Mouse (Mus musculus): ENCODE results near the gene Hesx1. TPM values are rescaled to one million over a fixed set of nuclear protein-coding genes. Genes with fewer than 3 reads are reported as not detected.
A peak's percentile ranks its signal among the peaks of the same experiment; 100 is the strongest.

Hesx1 gene
- polyA plus RNA-seq, 1 experiment from 2014 or later, result 0.52 TPM

DNA sequence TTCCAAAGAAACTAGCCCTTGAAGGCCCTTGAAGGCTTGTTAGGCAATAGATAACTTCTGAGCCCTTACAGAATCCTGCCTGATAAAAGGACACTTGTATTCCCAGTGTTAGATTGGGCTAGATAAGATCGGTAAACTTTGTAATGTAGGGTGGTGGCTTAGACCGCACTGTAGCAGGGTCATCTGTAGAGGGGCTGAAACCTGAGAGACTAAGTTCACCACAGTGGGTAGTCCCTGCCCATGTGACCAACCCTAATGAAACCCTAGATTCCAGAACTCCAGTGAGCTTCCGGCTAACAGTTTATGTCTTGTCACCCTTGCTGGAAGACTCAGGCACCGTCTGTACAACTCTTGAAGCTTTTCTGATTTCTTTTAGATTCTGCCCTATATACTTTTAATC lies 19.4 kb downstream of the Hesx1 start:
- 41% methylated on average over 4 of the region's 4 CpGs for WGBS
- no peak for ATAC-seq (ENCODE audit: insufficient number of reproducible peaks, low FRiP score)
- no peaks in the 10 kb centered on the region for H3K36me3 ChIP-seq

DNA sequence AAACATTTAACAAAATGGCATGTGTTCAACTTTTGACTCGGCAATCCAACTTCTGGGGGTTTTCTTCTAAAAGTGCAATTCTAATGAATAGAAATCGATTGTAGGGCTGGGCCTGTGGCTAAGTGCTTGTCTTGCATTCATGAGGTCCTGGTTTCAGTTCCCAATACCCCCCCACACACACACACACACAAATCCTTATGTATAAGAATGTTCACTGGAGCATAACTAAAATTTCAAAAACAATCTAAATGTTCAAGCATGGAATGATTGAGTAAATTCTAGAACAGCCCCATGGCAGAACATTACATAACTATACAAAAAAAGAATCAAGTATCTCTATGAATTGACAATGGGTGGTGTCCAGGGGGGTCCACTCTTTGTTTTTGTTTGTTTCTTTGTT lies 23.7 kb downstream of the Hesx1 start:
- WGBS, result 90% methylated on average over 2 of the region's 2 CpGs

More for the DNA sequence above, 19.4 kb downstream of the Hesx1 start:
- H3K4me3 ChIP-seq, result no peak overlapping the region
- no peaks in the 10 kb centered on the region for H3K4me1 ChIP-seq (replicated peaks)
- H3K27ac ChIP-seq (ENCODE audit: poor library complexity, severe bottlenecking), result no peak overlapping the region
- H3K9me3 ChIP-seq (replicated peaks), result no peaks in the 10 kb centered on the region
- no peaks in the 10 kb centered on the region for H3K27me3 ChIP-seq (replicated peaks)
- no peak overlapping the region for H3K9ac ChIP-seq
- H3K4me2 ChIP-seq, result no peak overlapping the region

DNA sequence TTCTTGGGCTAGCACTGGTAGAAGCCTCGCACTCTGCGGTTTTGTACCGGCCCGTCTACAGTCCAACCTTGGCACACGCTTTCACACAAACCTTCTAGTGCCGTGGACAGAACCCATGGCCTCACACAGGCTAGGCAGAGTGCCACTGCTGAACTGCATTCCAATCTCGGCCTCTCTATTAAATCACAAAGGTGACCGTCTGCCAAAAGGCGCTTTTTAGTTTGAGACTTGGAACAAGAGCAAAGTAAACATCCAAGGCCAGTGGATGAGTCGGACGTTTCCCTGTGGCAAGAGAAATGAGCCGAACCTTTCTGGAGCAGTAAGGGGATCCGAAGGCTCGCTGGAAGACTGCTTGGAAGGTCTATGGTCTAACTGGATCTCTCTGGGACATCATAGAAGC lies 25.6 kb downstream of the Hesx1 start:
- Histone ChIP-seq H3K36me3 (no peaks in the 10 kb centered on the region), H3K4me2 (no peak overlapping the region), H3K4me1 (replicated peaks) (no peaks in the 10 kb centered on the region), H3K27ac (ENCODE audit: poor library complexity, severe bottlenecking) (no peak overlapping the region), H3K4me3 (no peak overlapping the region), H3K9ac (no peak overlapping the region), H3K9me3 (replicated peaks) (0 out of 2 replicates have a peak, but pooled peaks cover 3% of the 10 kb centered on the region), H3K27me3 (replicated peaks) (no peaks in the 10 kb centered on the region)
- ATAC-seq (ENCODE audit: insufficient number of reproducible peaks, low FRiP score), result no peak
- WGBS, result 88% methylated on average over 14 of the region's 14 CpGs

More for the DNA sequence above, 23.7 kb downstream of the Hesx1 start:
- Histone ChIP-seq H3K36me3 (no peaks in the 10 kb centered on the region), H3K27ac (ENCODE audit: poor library complexity, severe bottlenecking) (no peak overlapping the region), H3K4me3 (no peak overlapping the region), H3K9ac (no peak overlapping the region), H3K9me3 (replicated peaks) (0 out of 2 replicates have a peak, but pooled peaks cover 3% of the 10 kb centered on the region), H3K27me3 (replicated peaks) (no peaks in the 10 kb centered on the region), H3K4me2 (no peak overlapping the region), H3K4me1 (replicated peaks) (no peaks in the 10 kb centered on the region)
- no peak for ATAC-seq (ENCODE audit: insufficient number of reproducible peaks, low FRiP score)

DNA sequence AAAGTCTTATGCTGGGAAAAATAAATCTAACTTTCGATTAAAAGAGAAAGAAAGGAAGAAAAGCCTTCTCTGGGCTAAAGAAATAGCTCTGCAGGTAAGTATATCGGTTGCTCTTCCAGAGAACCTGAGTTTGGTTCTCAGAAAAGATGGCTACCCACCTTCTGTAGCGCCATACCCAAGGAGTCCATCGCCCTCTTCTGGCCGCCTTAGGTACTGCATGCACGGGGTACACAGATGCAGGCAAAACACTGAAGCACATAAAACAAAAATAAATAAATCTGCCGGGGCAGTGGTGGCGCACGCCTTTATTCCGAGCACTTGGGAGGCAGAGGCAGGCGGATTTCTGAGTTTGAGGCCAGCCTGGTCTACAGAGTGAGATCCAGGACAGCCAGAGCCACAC lies 28.7 kb downstream of the Hesx1 start:
- no peak overlapping the region for H3K9ac ChIP-seq
- H3K4me2 ChIP-seq, result no peak overlapping the region
- H3K4me1 ChIP-seq (replicated peaks), result no peaks in the 10 kb centered on the region
- H3K4me3 ChIP-seq, result no peak overlapping the region
- no peaks in the 10 kb centered on the region for H3K27me3 ChIP-seq (replicated peaks)
- 0 out of 2 replicates have a peak, but pooled peaks cover 3% of the 10 kb centered on the region for H3K9me3 ChIP-seq (replicated peaks)
- H3K27ac ChIP-seq (ENCODE audit: poor library complexity, severe bottlenecking), result no peak overlapping the region
- no peaks in the 10 kb centered on the region for H3K36me3 ChIP-seq
- ATAC-seq (ENCODE audit: insufficient number of reproducible peaks, low FRiP score), result no peak
- WGBS, result 37% methylated on average over 11 of the region's 11 CpGs

DNA sequence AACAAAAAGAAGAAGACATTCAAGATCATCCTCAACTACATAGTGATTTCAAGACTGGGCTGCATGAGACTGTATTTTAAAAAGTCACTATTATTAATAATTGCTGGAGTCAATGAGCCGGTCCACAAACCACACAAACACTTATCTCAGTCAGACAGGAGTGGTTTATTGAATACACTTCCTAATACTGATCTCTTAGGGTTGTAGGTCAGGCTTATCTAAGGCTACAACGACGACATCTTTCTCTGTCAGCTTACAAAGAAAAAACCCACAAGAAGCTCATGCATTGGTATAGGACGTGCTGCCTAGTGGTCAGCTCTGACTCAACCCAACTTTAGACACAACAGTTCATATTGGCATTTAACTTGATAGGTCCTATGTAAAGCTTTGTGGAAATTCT lies 30.4 kb downstream of the Hesx1 start:
- Histone ChIP-seq H3K27ac (ENCODE audit: poor library complexity, severe bottlenecking) (no peak overlapping the region), H3K9ac (no peak overlapping the region), H3K27me3 (replicated peaks) (no peaks in the 10 kb centered on the region), H3K9me3 (replicated peaks) (0 out of 2 replicates have a peak, but pooled peaks cover 1% of the 10 kb centered on the region), H3K4me2 (no peak overlapping the region), H3K4me1 (replicated peaks) (no peaks in the 10 kb centered on the region), H3K36me3 (no peaks in the 10 kb centered on the region), H3K4me3 (no peak overlapping the region)
- no peak for ATAC-seq (ENCODE audit: insufficient number of reproducible peaks, low FRiP score)
- 54% methylated on average over 4 of the region's 4 CpGs for WGBS

DNA sequence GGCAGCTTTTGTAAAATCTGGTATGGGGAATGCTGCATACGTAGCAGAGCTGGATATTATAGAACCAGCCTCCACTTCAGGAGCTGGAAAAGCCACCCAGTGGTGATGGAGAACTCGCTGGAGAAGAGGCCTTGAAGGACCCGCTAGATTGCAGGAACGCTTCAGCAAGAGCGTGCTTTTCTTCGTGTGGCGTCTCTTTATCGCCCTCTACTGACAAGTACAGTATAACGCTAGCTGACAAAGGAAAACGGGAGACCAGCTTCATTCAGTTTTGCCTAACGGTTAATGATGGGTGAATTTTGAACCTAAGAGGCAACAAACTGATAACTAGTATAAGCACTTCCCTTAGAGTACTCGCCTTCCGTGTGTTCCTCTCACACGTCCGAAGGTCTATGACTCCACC lies 35.6 kb downstream of the Hesx1 start:
- Histone ChIP-seq H3K27me3 (replicated peaks) (no peaks in the 10 kb centered on the region), H3K4me1 (replicated peaks) (no peaks in the 10 kb centered on the region), H3K4me3 (peak overlapping the region; percentile 9; the same call in 1 of the 2 replicates), H3K9ac (no peak overlapping the region), H3K27ac (ENCODE audit: poor library complexity, severe bottlenecking) (no peak overlapping the region), H3K36me3 (no peaks in the 10 kb centered on the region), H3K9me3 (replicated peaks) (no peaks in the 10 kb centered on the region), H3K4me2 (peak overlapping the region; percentile 53)
- no peak for ATAC-seq (ENCODE audit: insufficient number of reproducible peaks, low FRiP score)
- 2% methylated on average over 15 of the region's 15 CpGs for WGBS

DNA sequence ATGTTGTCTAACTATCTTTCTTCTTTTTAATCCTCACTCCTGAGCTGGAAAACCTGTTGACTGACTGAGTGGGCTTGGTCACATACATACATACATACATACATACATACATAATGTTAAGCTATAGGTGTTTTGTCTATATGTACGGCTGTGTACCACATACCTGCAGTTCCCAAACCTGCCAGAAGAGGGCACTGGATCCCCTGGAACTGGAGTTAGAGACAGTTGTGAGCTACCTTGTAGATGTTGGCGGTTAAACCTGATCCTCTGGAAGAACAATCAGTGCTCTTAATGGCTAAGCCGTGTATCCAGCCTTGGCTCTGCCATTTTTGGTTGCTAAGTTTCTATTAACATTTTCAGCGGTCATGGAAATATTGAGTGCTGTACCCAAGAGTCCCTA lies 36.9 kb downstream of the Hesx1 start:
- H3K4me2 ChIP-seq, result no peak overlapping the region
- H3K27ac ChIP-seq (ENCODE audit: poor library complexity, severe bottlenecking), result no peak overlapping the region
- no peak for ATAC-seq (ENCODE audit: insufficient number of reproducible peaks, low FRiP score)
- H3K36me3 ChIP-seq, result no peaks in the 10 kb centered on the region
- no peaks in the 10 kb centered on the region for H3K4me1 ChIP-seq (replicated peaks)
- H3K9me3 ChIP-seq (replicated peaks), result no peaks in the 10 kb centered on the region
- H3K27me3 ChIP-seq (replicated peaks), result no peaks in the 10 kb centered on the region
- 18% methylated on average over 4 of the region's 4 CpGs for WGBS
- H3K4me3 ChIP-seq, result no peak overlapping the region
- no peak overlapping the region for H3K9ac ChIP-seq

DNA sequence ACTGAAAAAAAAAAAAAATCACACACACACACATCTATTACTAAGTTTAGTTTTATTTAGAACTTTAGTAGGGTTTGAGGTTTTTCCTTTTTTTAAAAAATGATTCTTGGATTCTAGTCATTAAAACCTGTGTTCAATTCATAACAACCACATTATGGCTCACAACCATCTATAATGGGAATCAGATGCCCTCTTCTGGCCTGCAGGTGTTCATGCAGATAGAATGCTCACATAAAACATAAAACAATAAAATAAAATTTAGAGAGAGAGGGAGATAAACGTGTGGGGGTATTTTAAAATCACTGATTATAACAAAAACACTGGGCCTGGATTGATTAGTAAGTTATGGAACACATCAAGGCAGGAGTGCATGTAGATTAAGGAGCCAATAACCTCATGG lies 43.3 kb downstream of the Hesx1 start:
- Histone ChIP-seq H3K4me1 (replicated peaks) (peaks cover 14% of the 10 kb centered on the region), H3K27me3 (replicated peaks) (no peaks in the 10 kb centered on the region), H3K9ac (no peak overlapping the region), H3K4me2 (no peak overlapping the region), H3K27ac (ENCODE audit: poor library complexity, severe bottlenecking) (no peak overlapping the region), H3K9me3 (replicated peaks) (no peaks in the 10 kb centered on the region), H3K4me3 (no peak overlapping the region), H3K36me3 (no peaks in the 10 kb centered on the region)
- 62% methylated on average over 1 of the region's 1 CpGs for WGBS
- ATAC-seq (ENCODE audit: insufficient number of reproducible peaks, low FRiP score), result no peak

DNA sequence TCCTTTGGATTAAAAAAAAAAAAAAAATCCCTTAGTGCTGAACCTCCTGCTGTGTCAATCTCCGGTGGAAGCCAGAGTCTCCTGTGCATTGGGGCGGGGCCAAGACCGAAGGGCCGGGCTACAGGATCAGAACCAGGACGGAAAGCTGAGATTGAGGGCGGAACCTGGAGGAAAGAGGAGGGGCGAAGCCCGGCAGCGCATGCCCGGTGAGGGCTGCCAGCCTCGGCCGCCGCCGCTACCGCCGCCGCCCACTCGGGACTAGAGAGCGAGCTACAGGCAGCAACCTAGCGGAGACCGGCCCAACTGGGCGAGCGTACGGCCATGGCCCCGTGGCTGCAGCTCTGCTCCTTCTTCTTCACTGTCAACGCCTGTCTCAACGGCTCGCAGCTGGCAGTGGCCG lies 44.6 kb downstream of the Hesx1 start, which contains the start of gene Il17rd:
Gene Il17rd, plus strand, starts transcription at position 159 of the 400 bp plus-strand sequence.
- Histone ChIP-seq H3K4me1 (replicated peaks) (peaks cover 20% of the 10 kb centered on the region), H3K36me3 (no peaks in the 10 kb centered on the region), H3K4me3 (peak within 1 kb of the TSS; percentile 92), H3K4me2 (peak within 1 kb of the TSS; percentile 97), H3K27me3 (replicated peaks) (no peaks in the 10 kb centered on the region), H3K27ac (ENCODE audit: poor library complexity, severe bottlenecking) (no peak within 1 kb of the TSS), H3K9ac (peak within 1 kb of the TSS; percentile 86), H3K9me3 (replicated peaks) (no peaks in the 10 kb centered on the region)
- peak; percentile 84 for ATAC-seq (ENCODE audit: insufficient number of reproducible peaks, low FRiP score)
- 0% methylated on average over 29 of the region's 29 CpGs for WGBS

DNA sequence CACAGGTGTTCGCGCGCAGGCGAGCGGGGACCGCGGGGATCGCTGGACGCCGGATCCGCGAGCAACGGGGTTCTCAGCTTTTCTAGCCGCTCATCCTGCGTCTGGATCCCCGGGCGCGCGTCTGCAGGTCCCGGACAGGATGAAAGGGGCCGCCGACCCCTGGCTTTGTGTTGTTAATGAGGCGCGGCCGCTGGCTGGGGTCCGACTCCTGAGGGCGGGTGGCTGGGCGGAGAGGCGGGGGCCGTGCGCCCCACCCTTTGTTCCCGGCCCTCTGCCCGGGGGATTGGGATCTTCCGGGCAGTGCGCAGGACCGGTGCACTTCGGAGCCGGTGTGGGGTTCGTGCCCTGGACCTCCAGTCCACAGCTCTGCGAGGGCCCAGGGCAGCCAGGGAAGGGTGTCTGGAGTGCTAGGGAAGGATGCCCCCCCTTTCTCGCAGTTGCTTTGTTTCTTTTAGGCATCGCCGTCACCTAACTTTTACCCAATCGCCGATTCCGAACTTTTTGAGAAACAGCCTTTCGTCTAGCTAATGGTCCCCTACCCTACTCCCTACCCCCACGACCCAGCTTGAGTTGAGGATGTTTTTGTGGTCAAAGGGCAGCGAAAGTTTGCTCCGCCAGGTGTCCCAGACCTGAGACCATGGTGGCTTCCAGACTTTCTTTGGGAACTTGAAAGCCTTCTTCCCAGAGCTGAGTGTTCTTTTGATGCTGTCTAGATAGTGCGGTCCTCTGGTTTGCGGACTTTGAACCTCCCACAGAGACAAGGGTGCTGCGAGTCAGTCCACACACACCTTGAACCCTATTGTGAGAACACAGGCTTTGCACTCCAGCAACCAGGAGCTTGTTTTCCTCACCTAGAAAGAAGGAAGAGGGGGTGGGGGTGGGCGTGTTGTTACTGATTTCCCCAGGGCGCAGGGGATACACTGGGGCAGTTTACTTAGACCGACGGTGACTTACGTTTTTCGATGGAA lies 45.3 kb downstream of the Hesx1 start:
- peak; percentile 60 for ATAC-seq (ENCODE audit: insufficient number of reproducible peaks, low FRiP score)
- no peak overlapping the region for H3K27ac ChIP-seq (ENCODE audit: poor library complexity, severe bottlenecking)
- H3K4me1 ChIP-seq (replicated peaks), result peaks cover 28% of the 10 kb centered on the region
- peak overlapping the region; percentile 92 for H3K4me3 ChIP-seq
- H3K9ac ChIP-seq, result peak overlapping the region; percentile 86
- H3K36me3 ChIP-seq, result no peaks in the 10 kb centered on the region
- WGBS, result under 1% methylated on average over 59 of the region's 59 CpGs
- no peaks in the 10 kb centered on the region for H3K27me3 ChIP-seq (replicated peaks)
- H3K9me3 ChIP-seq (replicated peaks), result no peaks in the 10 kb centered on the region
- H3K4me2 ChIP-seq, result peak overlapping the region; percentile 97

DNA sequence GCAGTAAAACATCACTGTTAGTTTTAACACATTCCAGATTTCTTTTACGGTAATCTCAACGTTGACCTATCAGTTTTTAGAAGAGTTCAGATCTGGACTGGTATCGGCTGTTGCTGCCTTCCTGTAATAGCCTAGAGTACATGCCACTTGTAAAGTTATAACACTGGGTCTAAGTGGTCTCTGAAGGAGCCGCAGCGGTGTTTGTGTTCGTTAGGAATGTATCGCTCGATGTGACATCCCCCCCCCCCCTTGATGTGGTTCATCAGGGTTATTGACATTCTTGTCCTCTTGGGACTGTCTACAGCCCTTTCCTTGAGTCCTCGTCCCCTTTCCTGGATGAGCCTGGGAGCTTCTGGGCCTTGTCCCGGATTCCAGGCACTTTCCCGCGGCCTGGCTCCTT lies 46.2 kb downstream of the Hesx1 start:
- Histone ChIP-seq H3K9me3 (replicated peaks) (no peaks in the 10 kb centered on the region), H3K27me3 (replicated peaks) (no peaks in the 10 kb centered on the region), H3K27ac (ENCODE audit: poor library complexity, severe bottlenecking) (no peak overlapping the region), H3K4me3 (peak overlapping the region; percentile 92), H3K9ac (peak overlapping the region; percentile 86), H3K4me2 (peak overlapping the region; percentile 97), H3K4me1 (replicated peaks) (peaks cover 36% of the 10 kb centered on the region), H3K36me3 (no peaks in the 10 kb centered on the region)
- ATAC-seq (ENCODE audit: insufficient number of reproducible peaks, low FRiP score), result no peak
- WGBS, result 17% methylated on average over 12 of the region's 12 CpGs

Measured in heart, embryonic 12.5 days (tissue).